Mouse (Mus musculus): ENCODE measurements around the gene Lmna. TPM values are rescaled to one million over a fixed set of nuclear protein-coding genes. Genes with fewer than 3 reads are reported as not detected.
A peak's percentile ranks its signal among the peaks of the same experiment; 100 is the strongest.

The Lmna gene
- total RNA-seq, 2 experiments from 2014 or later, result 50.0 to 54.2 TPM

DNA sequence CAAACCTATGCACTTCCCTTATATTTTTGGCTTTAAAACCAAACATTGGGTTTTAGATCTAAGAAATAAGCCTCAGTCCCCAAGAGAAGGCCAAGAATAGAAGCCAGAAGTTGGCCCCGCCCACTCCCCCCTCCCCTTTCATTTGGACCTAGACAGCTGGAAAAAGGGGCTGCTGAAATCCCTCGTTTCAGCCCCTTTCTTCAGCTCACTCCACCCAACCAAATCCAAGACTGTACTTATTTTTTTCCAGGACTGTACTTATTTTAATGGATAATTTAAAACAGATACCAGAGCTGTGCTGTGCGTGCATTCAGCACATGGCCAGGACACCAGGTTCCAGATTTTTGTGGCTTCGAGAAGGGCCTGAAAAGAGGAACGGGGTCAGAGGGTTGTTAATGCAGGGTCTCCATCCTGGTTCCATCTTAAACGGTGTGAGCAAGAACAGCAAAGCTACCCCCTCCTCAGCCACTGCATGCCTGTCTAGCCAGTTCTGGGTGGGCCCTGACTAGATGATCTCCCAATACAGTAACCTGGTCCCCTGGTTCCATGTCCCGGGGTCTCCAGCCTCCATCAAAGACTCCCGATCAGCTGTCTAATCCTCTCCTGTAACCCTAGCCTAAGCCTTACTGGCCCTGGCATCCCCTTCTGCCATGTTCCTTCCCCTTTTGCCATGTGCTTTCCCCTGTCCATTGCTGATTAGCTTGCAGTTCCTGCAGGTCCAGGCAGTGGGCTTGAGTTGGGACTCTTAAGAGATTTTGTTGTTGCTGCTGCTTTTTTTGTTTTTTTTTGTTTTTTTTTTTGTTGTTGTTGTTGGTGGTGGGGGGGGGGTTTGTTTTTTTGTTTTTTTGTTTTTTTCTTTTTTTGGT is 5.6 kb downstream of the Lmna start:
- no peak for DNase-seq (ENCODE audit: low spot score in 2 of 2)
- intact Hi-C loops (cut with DNase I), result no loop called here

DNA sequence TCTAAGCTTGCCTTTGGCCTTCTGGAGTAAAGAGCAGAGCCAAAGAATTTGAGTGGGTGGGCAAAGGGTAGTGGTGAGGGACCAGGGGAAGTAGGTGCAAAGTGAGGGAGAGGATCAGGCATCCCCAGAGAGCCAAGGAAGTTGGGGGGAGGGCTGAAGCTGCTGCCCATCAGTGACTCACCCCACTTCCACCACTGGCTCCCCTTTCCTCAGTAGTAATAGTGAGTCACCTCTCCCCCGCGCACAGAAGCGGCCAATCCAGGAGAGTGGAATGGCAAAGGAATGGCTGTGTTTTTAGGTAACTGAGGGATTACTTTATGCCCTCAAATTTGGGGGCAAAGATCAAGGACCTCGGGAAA is 6.3 kb downstream of the Lmna start:
- intact Hi-C loops (cut with DNase I), result no loop called here
- DNase-seq (ENCODE audit: low spot score in 2 of 2), result peak in 1 of 2 experiments; percentile 62

DNA sequence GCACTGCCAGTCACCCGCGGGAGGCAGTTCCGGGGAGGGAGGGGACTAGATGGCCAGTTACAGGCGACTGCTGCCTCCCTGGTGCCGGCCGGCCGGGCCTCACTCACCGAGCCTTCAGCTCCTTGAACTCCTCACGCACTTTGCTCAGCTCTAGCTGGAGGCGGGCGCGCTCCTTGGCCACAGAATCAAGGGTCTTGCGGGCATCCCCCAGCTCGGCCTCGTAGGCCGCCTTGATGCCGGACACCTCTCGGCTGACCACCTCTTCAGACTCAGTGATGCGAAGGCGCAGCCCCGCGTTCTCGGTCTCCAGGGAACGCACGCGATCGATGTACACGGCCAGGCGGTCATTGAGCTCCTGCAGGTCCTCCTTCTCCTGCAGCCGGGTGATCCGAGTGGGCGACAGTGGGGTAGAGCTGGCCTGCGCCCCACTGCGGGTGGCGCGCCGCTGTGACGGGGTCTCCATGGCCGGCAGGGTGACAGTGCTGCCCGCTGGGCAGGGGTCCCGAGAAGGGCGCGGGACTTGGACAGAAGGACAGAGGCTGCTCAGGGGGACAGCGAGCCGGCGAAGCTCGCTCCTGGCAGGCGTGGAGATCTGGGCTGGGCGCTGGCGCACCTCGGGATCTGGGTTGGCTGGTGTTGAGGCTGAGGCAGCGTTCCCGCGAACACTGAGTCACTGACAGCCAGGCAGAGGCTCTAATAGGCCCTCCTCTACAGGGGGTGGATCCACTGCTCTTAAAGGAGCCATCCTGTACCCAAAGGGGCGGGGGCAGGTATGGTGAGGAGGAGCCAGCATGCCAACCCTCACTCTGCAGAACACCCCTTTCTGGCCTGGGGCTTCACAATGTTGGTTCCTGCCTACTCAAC is 6.9 kb downstream of the Lmna start:
- intact Hi-C loops (cut with DNase I), result no loop called here
- DNase-seq (ENCODE audit: low spot score in 2 of 2), result peak; percentile 93

DNA sequence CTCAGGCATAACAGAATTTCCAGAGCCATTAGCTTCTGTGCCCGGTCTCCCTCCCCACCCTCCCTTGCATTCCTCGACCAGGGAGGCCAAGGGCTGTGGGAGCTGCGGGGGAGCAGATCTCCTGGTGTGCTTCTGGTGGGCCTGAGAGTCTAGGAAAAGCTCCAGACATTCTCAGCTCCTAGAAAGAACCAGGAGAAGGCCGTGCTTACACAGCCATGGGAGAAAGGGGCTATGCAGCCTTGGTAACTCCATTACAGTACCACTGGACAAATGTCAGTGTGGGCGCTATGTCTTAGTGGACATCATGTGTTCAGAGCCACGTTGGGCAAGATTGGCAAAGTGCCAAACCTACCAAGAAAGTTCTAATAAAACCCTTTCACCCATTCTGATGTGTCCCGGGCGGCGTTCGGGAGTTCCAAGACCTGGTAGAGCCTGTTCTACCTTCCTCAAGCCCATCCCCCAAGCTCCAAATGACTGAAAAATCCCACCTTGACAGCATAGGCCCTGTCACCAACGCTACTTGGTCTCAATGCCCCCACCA is 7.7 kb downstream of the Lmna start:
- DNase-seq (ENCODE audit: low spot score in 2 of 2), result no peak
- intact Hi-C loops (cut with DNase I), result no loop called here

DNA sequence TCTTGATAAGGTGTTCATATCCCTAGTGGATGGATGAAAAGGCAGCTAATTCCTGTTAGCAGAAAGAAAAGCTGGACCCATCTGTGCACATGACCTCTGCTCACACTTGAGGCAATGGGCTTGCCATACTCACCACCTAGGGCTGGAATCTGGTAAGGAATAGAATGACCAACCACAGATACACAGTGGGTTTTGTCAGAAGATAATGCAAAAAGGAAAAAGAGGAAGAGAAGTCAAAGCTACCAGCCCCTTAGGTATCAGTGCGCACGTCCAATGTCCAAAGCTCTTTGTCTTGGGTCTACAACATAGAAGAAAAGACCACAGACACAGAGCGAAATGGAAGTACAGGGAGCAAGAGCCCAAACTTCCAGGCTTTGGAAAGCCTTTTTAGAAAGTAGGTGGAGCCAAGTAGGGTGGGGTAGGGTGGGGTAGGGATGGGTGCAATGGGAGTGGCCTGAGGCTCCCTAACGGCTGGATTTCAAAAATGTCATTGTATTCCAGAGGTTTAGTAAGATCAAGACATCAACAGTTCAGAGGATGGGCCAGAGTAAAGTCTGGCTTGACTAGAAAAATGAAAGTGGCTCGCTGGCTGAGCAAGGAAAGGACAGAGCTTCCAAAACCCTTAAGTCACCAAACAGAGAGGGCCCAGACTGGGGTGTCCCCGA is 8.3 kb downstream of the Lmna start:
- intact Hi-C loops (cut with DNase I), result no loop called here
- no peak for DNase-seq (ENCODE audit: low spot score in 2 of 2)

DNA sequence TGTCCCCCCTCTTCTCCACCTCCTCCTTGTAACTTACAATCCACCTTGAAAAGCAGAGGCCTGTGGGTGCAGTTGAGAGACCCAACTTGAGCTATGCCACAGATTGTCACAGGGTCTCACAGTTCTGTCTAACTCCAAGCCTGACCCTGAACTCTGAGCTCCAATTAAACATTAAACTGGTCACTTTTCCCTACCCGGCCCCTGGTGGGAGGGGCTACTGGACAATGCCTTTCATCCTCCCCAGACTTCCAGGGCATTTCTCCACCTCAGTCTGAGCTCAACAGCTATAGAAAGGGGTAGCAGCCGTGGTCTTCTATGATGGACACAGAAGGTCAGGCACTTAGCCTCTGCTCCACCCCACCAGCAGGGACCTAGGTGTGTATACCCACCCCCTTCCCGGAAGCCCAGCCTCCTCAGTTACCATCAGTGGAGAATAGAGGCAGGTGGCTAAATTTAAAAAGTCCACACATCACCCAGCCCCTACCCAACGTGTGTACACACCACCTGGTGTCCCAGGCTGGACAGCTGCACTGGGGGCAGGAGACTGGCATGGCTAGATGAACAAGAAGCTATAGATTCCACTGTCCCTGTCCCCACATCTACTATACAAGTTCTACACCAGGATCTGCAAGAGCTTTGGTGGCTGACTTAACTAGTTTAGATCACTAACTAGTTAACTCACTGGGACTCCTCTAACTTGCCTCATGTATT is 8.9 kb downstream of the Lmna start:
- DNase-seq (ENCODE audit: low spot score in 2 of 2), result no peak
- intact Hi-C loops (cut with DNase I), result no loop called here

DNA sequence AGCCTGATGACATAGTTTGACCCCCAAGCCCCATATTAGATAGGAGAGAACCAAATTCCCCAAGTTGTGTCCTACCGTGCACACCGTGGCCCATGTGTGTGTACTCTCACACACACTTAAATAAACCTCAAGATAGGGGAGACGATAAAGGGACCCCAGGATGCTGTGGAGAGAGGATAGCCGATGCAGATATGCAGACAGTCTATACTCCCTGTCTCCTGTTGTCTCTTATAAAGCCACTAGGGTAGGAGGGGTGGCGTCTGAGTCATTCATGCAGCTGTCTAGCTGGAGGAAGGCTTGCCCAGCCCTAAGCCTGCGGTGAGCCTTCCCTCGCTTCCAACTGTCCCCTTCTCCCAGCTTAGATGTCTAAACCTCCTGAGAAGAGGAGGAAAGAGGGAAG is 9.7 kb downstream of the Lmna start:
- no peak for DNase-seq (ENCODE audit: low spot score in 2 of 2)
- intact Hi-C loops (cut with DNase I), result no loop called here

DNA sequence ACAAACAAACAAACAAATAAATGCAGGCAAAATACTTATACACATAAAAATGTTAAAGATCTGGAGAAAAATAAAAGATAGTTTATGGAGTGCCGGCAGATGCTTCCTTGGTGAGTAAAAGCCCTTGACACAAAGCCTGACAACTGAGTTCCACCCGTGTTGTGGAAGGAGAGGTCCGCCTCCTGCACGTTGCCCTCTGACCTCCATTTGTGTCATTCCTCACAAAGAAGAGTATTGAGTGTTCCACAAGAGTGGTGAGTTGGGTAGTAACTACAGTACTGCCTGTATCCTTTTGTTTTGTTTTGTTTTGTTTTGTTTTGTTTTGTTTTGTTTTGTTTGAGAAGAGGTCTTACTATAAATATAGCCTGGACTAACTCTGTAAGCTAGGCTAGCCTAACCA is 10.2 kb downstream of the Lmna start:
- no peak for DNase-seq (ENCODE audit: low spot score in 2 of 2)
- intact Hi-C loops (cut with DNase I), result no loop called here

DNA sequence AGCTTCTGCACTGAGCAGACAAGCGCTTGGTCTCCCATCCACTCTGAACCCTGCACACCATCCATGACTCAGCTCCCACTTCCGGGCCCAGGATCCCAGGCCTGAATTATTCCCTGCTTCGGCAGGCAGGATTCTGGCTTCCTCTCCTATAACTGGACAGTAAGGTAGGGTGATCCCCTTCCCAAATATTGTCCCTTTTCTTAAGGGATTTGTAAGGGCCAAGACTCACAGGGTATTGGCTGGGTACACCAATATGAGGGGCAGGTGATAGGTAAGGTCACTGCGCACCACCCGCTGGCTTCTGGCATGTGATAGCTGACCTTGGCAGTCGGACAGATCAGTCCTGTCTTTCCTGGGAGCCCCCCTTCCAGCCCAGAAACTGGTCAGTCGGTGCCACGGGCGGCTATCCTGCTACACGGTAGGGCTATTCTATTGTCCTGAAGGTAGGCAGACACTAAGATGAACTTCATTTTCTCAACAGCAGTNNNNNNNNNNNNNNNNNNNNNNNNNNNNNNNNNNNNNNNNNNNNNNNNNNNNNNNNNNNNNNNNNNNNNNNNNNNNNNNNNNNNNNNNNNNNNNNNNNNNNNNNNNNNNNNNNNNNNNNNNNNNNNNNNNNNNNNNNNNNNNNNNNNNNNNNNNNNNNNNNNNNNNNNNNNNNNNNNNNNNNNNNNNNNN is 13.9 kb downstream of the Lmna start:
- intact Hi-C loops (cut with DNase I), result no loop called here
- DNase-seq (ENCODE audit: low spot score in 2 of 2), result no peak

DNA sequence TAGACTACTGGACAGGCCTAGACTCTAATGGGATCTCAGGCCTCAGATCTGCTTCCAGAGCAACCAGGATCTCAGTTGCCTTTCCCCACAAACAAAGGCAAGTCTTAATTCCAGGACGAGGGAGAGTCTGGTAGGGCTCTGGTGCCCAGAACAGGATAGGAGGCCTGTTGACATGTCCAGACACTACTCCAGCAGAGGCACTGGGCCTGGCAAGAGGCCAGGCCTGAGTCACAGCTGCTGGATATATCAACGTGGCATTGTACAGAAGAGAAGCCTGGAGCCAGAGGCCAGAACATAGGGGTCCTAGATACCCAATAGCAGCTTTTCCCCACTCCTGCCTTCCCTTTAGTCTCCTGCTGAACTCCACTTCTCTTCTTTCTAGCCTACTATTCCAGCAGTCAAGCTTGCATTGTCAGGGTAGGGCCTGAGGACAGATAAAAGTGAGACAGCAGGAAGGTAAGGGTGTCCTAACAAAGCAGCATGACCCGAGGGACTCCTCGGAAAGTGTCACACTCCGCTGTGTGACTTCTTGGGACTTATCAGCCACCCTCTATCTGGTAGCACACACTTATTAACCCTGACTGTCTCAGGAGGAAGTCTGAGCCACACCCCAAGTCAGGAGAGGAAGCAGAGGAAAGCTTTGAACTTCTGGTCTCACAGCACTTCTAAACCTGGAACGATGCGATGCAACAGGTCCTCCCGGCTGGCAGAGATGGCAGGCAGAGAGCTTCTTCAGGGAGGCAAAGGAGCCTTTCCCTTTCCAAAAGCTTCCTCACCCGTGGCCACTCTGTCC is 14.7 kb downstream of the Lmna start:
- intact Hi-C loops (cut with DNase I), result no loop called here

DNA sequence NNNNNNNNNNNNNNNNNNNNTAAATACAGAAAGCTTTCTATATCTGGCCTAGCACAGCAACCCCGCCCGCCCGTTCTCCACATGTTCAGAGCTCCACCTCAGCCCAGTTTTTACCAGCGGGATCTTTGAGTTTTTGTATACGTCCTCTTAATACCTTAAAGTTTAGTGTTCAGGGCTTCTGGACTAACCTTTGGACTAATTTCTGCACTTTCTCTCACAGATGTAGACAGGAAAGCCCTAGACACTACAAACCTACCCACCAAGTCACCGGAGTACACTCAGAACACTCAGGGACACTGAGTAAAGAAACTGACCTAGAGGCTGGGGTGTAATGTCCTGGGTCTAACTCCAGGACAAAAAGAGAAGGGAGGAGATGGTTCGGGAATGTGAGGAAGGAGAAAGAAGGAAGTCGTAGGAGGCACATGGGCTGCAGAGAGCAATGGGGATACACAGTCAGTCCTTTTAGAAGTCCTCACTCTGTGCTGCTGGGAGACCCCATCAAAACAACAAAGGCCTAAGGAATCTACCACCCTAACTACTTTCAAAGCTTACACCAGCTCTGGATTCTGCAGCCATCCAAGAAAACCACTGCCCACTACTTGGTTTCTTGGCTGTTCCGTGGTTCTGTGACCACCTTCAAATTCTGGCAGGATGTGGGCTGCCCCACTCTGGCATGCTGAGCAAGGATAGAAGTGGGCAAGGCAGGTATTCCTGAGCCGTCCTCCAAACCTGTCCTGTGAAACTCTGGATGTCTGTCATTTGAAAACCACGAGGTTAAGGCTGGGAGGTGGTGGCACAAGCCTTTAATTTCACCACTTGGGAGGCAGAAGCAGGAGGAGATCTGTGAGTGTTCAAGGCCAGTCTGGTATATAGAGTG is 15.8 kb downstream of the Lmna start:
- intact Hi-C loops (cut with DNase I), result no loop called here
- no peak for DNase-seq (ENCODE audit: low spot score in 2 of 2)

More for the DNA sequence above, 14.7 kb downstream of the Lmna start:
- DNase-seq (ENCODE audit: low spot score in 2 of 2), result peak in 1 of 2 experiments; percentile 63

DNA sequence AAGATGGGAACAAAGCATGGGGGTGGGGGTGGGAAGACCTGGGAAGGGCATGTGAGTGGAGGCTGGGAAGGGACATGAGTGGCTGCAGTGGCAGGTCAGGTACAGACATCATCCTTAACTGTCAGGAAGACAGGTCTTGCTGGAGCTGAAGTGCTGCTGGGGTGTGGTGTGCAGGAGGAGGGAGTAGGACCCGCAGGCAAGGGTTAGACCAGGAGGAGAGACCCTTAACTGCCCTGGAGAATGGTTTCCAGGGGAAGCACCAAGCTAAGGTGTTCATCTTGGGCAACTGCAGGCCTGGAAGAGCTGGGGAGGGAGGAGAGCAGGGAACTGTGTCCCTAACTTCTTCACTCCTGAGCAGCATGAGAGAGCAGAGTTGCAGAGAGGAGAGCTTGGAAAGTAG is 22.4 kb downstream of the Lmna start:
- intact Hi-C loops (cut with DNase I), result no loop called here
- no peak for DNase-seq (ENCODE audit: low spot score in 2 of 2)

DNA sequence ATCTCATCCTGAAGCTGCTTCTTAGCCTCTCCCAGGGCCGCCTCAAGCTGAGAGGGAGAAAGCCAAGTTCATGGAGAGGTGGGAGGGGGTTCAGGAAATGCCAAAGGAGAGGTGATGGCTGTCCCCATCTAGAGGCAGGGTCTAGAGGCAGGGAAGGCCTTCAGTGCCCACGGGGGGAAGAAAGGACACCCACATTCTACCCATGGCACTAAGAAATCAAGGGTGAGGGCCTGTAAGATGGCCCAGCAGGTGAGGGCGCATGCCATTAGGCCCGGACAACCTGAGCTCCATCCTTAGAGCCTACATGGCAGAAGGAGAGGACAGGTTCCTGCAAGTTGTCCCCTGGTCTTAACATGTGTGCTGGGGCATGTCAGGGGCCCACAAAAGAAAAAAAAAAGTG is 22.9 kb downstream of the Lmna start:
- DNase-seq (ENCODE audit: low spot score in 2 of 2), result no peak
- intact Hi-C loops (cut with DNase I), result no loop called here

DNA sequence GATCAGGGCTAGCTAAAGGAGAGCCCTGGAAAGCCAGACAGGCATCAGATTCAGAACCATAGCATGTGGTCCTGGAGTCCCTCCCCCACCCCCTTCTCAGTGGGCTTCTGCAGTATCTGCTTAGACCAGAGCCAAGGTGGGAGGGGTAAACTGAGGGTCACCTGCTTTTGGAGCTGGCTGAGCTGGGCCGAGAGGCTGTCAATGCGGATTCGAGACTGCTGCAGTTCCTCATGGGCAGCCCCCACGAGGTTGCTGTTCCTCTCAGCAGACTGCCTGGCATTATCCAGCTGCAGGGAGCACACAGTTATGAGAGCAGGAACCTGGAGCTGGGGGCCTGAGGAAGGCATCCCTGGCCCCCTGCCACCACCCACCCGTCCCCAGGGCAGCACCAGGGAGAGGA is 23.7 kb downstream of the Lmna start:
- no peak for DNase-seq (ENCODE audit: low spot score in 2 of 2)

DNA sequence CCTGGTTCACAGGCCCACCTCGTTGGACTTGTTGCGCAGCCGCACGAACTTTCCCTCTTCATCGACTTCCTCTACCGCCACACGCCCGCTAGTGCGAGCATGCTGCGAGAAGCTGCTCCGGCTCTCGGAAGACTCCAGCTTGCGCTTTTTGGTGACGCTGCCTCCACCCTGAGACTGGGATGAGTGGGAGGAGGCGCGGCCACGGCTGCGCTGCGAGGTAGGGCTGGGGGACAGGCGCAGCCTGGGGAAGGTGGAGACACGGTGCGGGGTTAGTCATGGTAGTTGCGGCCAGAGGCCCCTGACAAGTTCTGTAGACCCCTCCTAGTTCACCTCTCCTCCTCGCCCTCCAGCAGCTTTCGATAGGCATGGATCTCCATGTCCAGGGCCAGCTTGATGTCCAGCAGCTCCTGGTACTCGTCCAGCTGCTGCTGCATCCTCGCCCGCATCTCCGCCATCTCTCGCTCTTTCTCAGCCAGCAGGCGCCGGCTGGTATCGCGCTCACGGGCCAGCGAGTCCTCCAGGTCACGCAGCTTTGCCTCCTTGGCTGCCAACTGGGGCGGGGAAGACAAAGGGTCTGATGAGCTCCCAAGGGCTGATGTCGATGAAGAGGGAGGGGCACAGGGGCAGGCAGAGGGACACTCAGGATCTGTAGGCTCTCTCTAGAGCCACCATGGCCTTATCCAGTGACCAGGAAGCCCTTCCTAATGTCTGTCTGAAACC is 25.0 kb downstream of the Lmna start:
- intact Hi-C loops (cut with DNase I), result loop anchor here (2.0 kb wide), 1 partner anchor 38 kb away; no protein-coding TSS in a partner anchor

More for the DNA sequence above, 23.7 kb downstream of the Lmna start:
- intact Hi-C loops (cut with DNase I), result no loop called here

DNA sequence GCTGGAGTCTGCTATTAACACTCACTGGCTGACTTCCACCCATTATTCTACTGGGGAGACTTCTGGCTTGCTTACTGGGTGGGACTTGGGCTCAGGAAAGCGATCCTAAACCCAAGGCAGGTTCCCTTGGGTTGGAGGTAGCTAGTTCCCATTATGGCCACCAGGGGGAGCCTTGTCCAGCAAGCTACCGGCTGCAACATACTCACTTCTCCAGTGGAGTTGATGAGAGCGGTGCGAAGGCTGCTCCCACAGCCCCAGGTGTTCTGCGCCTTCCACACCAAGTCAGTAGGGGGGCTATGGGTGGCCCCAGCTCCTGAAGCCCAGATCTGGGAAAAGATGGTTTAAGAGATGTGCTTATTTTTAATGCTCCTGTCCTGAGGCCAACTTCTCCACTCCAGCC is 26.1 kb downstream of the Lmna start:
- peak; percentile 73 to 83 for DNase-seq (ENCODE audit: low spot score in 2 of 2)
- intact Hi-C loops (cut with DNase I), result loop anchor here (2.0 kb wide), 1 partner anchor 39 kb away; no protein-coding TSS in a partner anchor

More for the DNA sequence above, 25.0 kb downstream of the Lmna start:
- DNase-seq (ENCODE audit: low spot score in 2 of 2), result no peak

Data from left cerebral cortex, postnatal 14 days (tissue).